Mouse (Mus musculus) frontal cortex, adult (tissue): ENCODE data around the gene Tmbim6.
A peak's percentile ranks its signal among the peaks of the same experiment; 100 is the strongest.

Experiments used
- ATAC-seq: cut with Nextera tagmentation; 2 replicates; pipeline ENCODE4 v1.9.2; 2017; ENCODE audit warnings: mild to moderate bottlenecking, moderate library complexity, mixed read lengths; ENCODE audit not compliant: low TSS enrichment

The Tmbim6 gene

GRCm38 (mm10) chr15:99417692-99418271 is 25.1 kb downstream of the Tmbim6 start:
- no peak for ATAC-seq

GRCm38 (mm10) chr15:99420101-99420500 is 27.4 kb downstream of the Tmbim6 start:
- ATAC-seq: no peak

- ATAC-seq: no peak
Observed at GRCm38 (mm10) chr15:99420521-99421014, 27.9 kb downstream of the Tmbim6 start.

GRCm38 (mm10) chr15:99421152-99421551 is 28.5 kb downstream of the Tmbim6 start:
- ATAC-seq: no peak

GRCm38 (mm10) chr15:99421676-99422075 is 29.0 kb downstream of the Tmbim6 start:
- no peak for ATAC-seq

GRCm38 (mm10) chr15:99422551-99422950 is 29.9 kb downstream of the Tmbim6 start:
- ATAC-seq: no peak

- no peak for ATAC-seq
Observed at GRCm38 (mm10) chr15:99423131-99423530, 30.4 kb downstream of the Tmbim6 start.

- no peak for ATAC-seq
Observed at GRCm38 (mm10) chr15:99423884-99424283, 31.2 kb downstream of the Tmbim6 start.

GRCm38 (mm10) chr15:99430394-99430793 is 37.7 kb downstream of the Tmbim6 start:
- no peak for ATAC-seq

GRCm38 (mm10) chr15:99431063-99431462 is 38.4 kb downstream of the Tmbim6 start:
- no peak for ATAC-seq

- ATAC-seq: no peak
Observed at GRCm38 (mm10) chr15:99431504-99431903, 38.8 kb downstream of the Tmbim6 start.

GRCm38 (mm10) chr15:99431967-99432366 is 39.3 kb downstream of the Tmbim6 start:
- no peak for ATAC-seq

- ATAC-seq: no peak
Observed at GRCm38 (mm10) chr15:99433081-99433718, 40.5 kb downstream of the Tmbim6 start.

- ATAC-seq: no peak
Observed at GRCm38 (mm10) chr15:99433913-99434312, 41.2 kb downstream of the Tmbim6 start.

GRCm38 (mm10) chr15:99438966-99439698 is 46.5 kb downstream of the Tmbim6 start:
- no peak for ATAC-seq

GRCm38 (mm10) chr15:99440112-99440815 is 47.6 kb downstream of the Tmbim6 start:
- no peak for ATAC-seq

- ATAC-seq: no peak
Observed at GRCm38 (mm10) chr15:99440816-99441457, 48.3 kb downstream of the Tmbim6 start.

GRCm38 (mm10) chr15:99442358-99442757 is 49.7 kb downstream of the Tmbim6 start:
- ATAC-seq: no peak

GRCm38 (mm10) chr15:99445567-99445966 is 52.9 kb downstream of the Tmbim6 start:
- ATAC-seq: no peak

- ATAC-seq: peak; percentile 83
Observed at GRCm38 (mm10) chr15:99446136-99446535, 53.5 kb downstream of the Tmbim6 start.

- peak; percentile 85 for ATAC-seq
Observed at GRCm38 (mm10) chr15:99449131-99449750, 56.6 kb downstream of the Tmbim6 start.
